Mouse (Mus musculus): Measurements from ENCODE around the gene Gm4871.
A peak's percentile ranks its signal among the peaks of the same experiment; 100 is the strongest.
"Not testable (repeated sequence)": the region's sequence is repeated elsewhere in the genome, so short reads cannot be mapped to it uniquely, and the experiment has no call there.

The Gm4871 gene

GRCm38 (mm10) chr5:145032391-145032790, at the start of gene Gm4871:
Gm4871 (minus strand) TSS chr5:145032754.
- not testable (repeated sequence) for DNase-seq

GRCm38 (mm10) chr5:145081866-145082613, 49.5 kb upstream of the Gm4871 start:
- DNase-seq = no peak

- no peak for DNase-seq
These were observed 42.5 kb upstream of the Gm4871 start for GRCm38 (mm10) chr5:145075081-145075480.

- no peak for DNase-seq
These were observed 38.8 kb upstream of the Gm4871 start for GRCm38 (mm10) chr5:145071342-145071741.

- peak; percentile 71 for DNase-seq
These were observed 37.2 kb upstream of the Gm4871 start for GRCm38 (mm10) chr5:145069707-145070106.

- no peak for DNase-seq
These were observed 36.3 kb upstream of the Gm4871 start for GRCm38 (mm10) chr5:145068863-145069262.

- no peak for DNase-seq
These were observed 32.3 kb upstream of the Gm4871 start for GRCm38 (mm10) chr5:145064765-145065340.

- DNase-seq = no peak
These were observed 27.0 kb upstream of the Gm4871 start for GRCm38 (mm10) chr5:145059524-145059923.

- no peak for DNase-seq
These were observed 26.2 kb upstream of the Gm4871 start for GRCm38 (mm10) chr5:145058722-145059121.

GRCm38 (mm10) chr5:145057907-145058306, 25.4 kb upstream of the Gm4871 start:
- no peak for DNase-seq

- not testable (repeated sequence) for DNase-seq
These were observed 21.6 kb upstream of the Gm4871 start for GRCm38 (mm10) chr5:145054187-145054586.

- not testable (repeated sequence) for DNase-seq
These were observed 10.1 kb upstream of the Gm4871 start, which contains the start of gene 1700018F24Rik for GRCm38 (mm10) chr5:145042690-145043089. 1700018F24Rik (plus strand) TSS chr5:145042990.

GRCm38 (mm10) chr5:145041628-145042027, 9.1 kb upstream of the Gm4871 start:
- no peak for DNase-seq

- DNase-seq = not testable (repeated sequence)
These were observed 2.1 kb downstream of the Gm4871 start for GRCm38 (mm10) chr5:145030476-145030875.

GRCm38 (mm10) chr5:145020712-145021111, 11.8 kb downstream of the Gm4871 start:
- DNase-seq = not testable (repeated sequence)

- not testable (repeated sequence) for DNase-seq
These were observed 12.3 kb downstream of the Gm4871 start for GRCm38 (mm10) chr5:145020254-145020653.

GRCm38 (mm10) chr5:145016761-145017160, 15.8 kb downstream of the Gm4871 start:
- DNase-seq = not testable (repeated sequence)

GRCm38 (mm10) chr5:145014278-145014677, 18.3 kb downstream of the Gm4871 start:
- no peak for DNase-seq

- DNase-seq = no peak
These were observed 23.5 kb downstream of the Gm4871 start for GRCm38 (mm10) chr5:145008878-145009659.

- no peak for DNase-seq
These were observed 27.0 kb downstream of the Gm4871 start for GRCm38 (mm10) chr5:145005596-145005995.

GRCm38 (mm10) chr5:145004495-145004894, 28.1 kb downstream of the Gm4871 start:
- DNase-seq = no peak

GRCm38 (mm10) chr5:145003362-145003761, 29.2 kb downstream of the Gm4871 start:
- DNase-seq = no peak

GRCm38 (mm10) chr5:144998491-144998890, 34.1 kb downstream of the Gm4871 start:
- DNase-seq = no peak

Data from kidney, adult 18-20 months (tissue).